Mouse (Mus musculus) spleen, postnatal 14 days (tissue): Measurements from ENCODE around the gene Ezh2.
"Not testable (repeated sequence)": the region's sequence is repeated elsewhere in the genome, so short reads cannot be mapped to it uniquely, and the experiment has no call there.

Experiments
- DNase-seq, 2 experiments: peaks; one replicate each; pipeline ENCODE4 v3.0.0; 2021 to 2022; ENCODE audit warnings: low spot score in 2 of 2

Ezh2 gene

DNA sequence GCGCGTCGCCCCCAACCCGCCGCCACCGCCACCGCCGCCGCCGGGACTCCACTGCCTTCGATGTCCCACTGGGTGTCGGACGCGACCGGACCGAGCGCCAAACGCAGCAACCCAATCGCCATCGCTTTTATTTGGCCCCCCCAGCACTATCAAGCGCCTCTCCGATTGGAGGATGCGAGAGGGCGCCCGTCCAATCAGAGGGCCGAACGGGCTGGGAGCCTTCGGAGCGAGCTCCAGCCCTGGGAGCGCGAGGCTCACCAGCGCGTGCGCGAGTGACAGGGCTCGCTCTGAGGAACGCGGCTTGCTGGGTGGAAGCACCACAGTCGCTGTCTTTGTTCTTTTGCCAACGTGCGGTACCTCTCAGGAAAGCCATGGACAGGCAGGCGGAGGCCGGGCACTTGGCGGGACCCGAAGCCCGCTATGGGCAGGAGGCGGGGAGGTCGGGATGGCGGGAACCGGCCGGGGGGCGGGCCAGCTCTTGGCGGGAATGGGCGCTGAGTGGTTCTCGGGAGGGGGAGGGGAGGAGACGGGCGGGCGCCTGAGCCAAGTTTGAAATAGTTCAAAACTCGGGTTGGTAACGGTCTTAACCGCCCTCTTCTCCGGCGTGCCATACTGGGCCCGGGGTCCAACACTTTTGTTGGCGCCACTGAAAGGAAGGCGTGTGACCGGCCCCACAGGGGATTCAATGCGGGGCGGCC, at the start of gene Ezh2:
Ezh2 (minus strand) TSS at position 416 of the 698 bp plus-strand sequence.
- DNase-seq: peak; percentile 93 to 95

DNA sequence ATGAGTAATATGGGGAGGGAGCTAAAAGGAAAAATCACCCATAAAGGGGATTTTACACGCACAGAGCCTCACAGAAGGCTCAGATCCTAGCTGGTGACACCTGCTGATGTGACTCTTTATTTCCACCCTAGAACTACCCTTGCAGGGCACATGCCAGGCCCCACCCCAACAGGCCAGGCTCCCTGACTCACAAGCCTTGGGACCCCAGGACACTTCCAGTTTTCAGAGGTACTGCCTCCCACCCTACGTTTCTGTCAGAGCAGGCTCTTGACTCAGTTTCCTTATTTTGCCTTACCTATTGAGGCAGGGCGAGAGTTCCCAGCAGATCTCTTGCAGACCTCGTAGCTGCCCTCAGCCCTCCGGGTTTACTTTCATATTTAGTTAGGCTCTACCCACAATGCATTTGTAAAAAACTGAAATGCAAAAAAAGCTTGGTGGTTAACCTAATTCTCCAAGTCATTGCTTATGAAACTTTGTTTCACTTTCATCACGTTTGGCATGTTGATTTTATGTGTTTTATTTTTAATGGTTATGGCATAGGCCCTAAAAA, 41.5 kb upstream of the Ezh2 start:
- DNase-seq: peak; percentile 17 to 25

DNA sequence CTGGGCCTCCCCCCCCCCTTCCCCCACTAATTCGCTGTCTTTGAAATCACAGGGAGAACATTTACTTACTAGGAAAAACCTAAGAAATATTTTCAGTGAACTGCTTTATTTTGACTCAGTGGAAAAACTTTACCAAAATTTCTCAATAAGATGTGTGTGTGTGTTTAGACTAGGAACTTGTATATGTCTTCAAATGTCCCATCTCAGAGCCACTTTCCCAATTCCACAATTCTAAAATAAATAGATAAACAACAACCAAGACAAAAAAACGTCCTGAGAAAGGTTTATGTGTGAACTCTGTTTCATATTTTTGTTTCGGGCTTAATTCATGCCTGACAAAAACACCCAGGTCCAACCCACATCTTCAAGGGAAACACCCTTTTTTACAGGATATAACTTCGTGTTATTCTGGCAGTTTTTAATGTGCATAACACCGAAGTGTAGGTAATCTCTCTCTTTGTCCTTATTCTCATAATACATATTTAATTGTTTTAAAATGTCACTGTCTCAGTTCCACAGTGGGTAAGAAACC, 40.9 kb upstream of the Ezh2 start:
- no peak for DNase-seq

DNA sequence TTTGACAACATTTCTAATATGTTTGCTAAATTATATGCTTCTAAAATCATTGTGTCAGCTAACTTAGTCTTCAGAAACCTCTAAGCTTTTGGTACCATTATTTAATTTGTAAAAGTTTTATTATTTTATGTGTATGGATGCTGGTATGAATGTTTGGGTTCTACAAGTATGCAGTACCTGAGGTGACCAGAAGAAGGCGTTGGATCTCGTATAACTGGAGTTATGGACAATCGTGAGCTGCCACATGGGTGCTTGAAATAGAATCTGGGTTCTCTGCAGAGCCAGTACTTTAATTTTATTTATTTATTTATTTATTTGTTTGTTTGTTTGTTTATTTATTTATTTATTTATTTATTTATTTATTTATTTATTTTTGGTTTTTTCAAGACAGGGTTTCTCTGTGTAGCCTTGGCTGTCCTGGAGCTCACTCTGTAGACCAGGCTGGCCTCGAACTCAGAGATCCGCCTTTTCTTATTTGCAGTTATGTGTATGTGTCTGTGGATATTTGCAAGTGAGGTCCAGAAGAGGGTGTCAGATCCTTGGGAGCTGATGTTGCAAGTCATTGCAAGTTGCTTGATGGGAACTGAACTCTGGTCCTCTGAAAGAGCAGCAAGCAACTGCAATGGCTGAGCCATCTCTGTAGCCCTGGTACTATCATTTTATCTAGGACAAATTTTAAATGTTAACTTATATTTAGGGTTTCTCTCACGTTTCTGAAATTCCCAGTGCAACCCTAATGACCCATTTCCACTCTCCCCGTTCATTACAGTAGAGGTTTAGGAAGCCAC, 40.3 kb upstream of the Ezh2 start:
- no peak for DNase-seq

DNA sequence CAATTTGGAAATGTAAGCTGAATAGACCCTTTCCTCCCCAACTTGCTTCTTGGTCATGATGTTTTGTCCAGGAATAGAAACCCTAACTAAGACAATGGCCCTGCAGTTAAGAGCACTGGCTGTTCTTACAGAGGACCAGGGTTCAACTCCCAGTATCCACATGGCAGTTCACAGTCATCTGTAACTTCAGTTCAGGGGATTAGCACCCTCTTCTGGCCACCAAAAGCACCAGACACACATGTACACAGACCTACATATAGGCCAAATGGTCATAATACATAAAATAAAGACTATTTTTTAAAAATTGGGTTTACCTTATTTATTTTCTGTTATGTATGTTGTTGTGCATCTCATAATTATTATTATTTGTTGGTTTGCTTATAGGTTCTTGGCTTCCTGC, 38.3 kb upstream of the Ezh2 start:
- DNase-seq: peak in 1 of 2 experiments; percentile 4

DNA sequence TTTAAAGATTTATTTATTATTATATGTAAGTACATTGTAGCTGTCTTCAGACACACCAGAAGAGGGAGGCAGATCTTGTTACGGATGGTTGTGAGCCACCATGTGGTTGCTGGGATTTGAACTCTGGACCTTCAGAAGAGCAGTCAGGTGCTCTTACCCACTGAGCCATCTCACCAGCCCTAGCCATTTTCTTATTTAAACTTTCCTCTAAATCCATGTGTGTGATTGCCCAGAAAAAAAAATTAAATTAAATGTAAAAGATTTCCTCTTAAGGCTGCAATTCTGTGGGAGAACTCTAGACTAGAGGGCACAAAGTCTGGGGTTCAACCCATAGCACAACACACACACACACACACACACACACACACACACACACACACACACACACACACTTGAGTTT, 34.9 kb upstream of the Ezh2 start:
- not testable (repeated sequence) for DNase-seq

DNA sequence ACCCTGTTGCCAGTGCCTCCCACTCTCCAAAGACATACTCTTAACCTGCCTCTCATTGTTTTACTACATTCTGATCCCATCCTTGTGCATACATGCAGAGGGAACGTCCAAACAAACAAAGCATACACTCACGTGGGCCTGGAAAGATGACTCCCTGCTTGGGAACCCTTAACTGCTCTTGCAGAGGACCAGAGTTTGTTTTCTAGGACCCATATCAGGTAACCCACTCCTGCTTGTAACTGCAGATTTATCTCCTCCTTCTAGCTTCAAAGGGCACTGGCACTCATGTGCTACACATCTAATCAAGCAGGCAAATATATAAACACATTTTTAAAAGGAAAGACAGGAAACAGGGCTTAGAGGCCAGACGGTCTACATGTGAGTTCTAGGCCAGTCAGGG, 32.8 kb upstream of the Ezh2 start:
- no peak for DNase-seq

DNA sequence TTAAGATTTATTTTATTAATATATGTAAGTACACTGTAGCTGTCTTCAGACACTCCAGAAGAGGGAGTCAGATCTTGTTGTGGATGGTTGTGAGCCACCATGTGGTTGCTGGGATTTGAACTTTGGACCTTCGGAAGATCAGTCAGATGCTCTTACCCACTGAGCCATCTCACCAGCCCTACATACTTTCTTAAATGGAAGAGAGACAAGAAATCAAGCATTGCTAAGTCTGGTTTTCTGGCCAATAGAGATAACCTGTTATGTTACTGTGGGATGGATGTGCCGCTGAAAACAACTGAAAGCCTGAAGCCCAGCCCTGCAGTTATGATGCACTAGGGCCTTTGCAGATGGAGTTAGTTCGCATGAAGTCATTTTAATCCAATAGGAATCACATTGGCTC, 31.8 kb upstream of the Ezh2 start:
- not testable (repeated sequence) for DNase-seq

DNA sequence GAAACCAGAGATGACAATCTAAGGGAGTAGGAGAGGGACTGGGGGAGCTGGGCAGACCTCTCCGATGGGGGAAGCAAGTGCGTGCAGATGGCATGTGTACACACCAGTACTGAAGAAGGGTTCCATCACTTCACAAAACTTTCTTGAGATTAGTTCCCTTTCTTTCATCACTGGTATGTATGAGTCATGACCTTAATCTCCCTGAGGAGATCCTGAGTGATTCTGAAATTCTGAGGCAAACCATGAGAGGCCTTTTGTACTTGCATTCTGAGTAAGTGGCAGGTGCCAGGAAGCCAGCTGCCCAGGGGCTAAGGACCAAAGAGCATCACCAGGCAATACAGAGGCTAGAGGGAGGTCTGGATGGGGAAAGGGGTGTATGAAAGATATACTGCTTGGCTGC, 25.9 kb upstream of the Ezh2 start:
- DNase-seq: no peak

DNA sequence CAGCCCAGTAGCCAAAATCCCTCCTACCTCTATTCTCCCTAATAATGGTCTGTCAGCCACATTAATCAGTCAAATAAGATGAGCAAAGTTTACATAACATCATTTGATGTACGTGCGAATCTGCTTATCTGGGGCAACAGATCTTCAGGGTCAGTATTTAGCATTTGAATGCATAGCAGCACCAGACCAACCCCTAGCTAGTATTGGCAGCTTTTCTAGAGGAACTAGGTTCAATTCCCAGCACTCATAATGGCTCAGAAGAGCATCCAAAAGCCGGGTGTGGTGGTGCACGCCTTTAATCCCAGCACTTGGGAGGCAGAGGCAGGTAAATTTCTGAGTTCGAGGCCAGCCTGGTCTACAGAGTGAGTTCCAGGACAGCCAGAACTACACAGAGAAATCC, 13.2 kb upstream of the Ezh2 start:
- not testable (repeated sequence) for DNase-seq

DNA sequence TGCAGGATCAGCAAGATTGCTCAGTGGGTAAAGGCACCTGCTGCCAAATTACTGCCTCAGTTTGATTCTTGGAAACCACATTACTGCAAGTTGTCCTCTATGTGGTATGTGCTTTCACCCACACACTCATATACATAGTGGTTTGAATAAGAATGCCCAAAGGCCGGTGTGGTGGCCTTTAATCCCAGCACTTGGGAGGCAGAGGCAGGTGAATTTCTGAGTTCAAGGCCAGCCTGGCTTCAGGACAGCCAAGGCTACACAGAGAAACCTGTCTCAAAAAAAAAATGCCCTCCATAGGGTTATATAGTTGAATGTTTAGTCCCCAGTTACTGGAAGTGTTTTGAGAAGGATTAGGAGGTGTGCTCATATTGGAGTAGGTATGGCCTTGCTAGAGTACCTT, 6.8 kb upstream of the Ezh2 start:
- no peak for DNase-seq

DNA sequence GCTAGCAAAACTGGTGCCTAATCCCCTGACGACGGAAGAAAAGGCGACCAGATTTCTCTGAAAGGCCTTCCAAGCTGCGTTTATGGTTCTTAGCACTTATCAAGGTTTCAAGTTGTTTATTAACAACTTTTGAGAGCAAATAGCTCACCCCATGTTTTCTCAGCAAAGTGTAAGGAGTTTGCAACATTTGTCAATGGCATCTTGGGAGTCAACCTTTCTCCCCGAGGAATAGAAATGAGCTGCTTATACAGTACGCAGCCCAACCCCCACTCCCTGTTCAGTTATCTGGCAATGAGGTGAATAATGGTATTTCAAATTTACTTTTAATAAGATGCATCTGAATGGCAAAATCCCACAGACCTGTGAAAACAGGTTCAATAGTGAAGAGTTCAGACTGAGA, 555 bp upstream of the Ezh2 start:
- DNase-seq: peak; percentile 8 to 12

DNA sequence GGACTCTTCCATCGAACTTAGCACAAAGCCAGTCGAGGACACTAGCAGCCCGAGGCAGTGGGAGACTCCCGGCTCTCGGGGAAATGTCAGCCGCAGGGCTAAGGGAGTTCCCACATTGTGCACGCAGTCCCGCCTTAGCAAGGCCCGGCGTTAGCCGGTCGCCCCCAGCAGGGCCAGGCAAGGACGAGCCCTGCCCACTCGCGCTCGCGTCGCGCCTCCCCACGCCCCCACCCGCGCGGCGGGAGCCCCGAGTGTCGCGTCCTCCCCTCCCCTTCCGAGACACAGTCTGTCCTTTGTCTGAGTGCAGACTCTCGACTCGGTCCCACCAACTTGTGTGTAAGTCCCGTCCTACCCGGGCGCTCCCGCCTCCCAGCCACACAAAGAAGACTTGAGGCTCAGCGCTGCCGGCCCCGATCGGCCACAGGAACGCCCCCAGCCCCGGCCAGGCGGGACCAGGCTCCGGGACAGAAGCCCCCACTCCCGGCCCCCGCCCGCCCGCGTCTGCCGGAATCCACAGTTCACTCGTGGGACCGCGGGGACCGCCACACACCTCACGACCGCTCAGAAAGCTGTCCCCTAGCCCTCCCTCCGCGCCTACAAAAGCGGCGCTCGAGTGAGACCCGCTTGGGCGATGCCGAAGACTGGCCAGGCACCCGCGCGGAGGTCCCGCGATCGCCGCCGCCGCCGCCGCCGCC, 853 bp downstream of the Ezh2 start:
- peak; percentile 59 to 68 for DNase-seq

DNA sequence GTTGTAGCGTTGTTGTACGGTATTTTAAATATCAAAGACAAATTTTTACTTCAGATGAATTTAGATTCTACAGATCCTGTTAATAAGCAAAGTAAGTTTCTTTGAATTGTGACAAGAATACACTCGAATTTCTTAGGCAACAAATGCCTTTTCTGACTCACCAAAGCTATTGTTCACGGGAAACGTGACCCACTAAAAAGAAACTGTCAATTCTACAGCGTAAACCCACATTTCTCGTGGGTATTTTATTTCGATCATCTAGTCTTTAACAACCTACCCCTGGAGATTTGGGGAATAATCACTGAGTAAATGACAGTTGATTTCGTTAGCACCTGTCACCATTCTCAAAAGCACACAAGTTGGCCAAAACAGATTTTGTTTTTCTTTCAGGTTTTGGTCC, 1.6 kb downstream of the Ezh2 start:
- DNase-seq: no peak

DNA sequence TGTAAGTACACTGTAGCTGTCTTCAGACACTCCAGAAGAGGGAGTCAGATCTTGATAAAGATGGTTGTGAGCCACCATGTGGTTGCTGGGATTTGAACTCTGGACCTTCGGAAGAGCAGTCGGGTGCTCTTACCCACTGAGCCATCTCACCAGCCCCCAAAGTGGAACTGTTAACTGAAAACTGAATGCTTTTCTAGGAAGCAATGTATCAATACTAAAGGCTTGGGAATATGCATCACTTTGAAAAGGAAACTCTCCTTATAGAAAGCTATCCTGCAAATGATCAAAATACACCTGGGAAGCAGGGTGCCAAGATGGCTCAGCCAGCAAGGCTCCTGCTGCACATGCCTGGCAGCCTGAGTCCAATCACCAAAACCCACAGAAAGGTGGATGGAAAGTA, 7.8 kb downstream of the Ezh2 start:
- DNase-seq: not testable (repeated sequence)

DNA sequence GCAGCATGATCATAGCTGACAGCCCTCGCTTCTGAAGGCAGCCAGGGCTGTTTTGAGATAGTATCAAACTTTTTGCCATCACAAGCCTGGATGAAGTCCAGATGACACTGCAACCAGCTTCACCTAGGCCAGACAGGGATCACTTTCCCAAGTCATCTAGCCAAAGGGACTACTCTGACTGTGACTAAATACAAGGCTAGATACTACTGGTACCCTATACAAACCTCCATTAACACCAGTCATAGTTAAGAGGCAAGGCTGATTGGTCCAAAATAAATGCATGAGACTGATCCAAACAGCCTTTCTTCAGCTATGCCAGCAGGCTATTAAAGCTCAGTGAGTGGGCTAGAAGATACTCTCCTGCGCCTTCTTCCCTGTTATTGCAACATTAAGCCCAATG, 22.3 kb downstream of the Ezh2 start:
- no peak for DNase-seq

DNA sequence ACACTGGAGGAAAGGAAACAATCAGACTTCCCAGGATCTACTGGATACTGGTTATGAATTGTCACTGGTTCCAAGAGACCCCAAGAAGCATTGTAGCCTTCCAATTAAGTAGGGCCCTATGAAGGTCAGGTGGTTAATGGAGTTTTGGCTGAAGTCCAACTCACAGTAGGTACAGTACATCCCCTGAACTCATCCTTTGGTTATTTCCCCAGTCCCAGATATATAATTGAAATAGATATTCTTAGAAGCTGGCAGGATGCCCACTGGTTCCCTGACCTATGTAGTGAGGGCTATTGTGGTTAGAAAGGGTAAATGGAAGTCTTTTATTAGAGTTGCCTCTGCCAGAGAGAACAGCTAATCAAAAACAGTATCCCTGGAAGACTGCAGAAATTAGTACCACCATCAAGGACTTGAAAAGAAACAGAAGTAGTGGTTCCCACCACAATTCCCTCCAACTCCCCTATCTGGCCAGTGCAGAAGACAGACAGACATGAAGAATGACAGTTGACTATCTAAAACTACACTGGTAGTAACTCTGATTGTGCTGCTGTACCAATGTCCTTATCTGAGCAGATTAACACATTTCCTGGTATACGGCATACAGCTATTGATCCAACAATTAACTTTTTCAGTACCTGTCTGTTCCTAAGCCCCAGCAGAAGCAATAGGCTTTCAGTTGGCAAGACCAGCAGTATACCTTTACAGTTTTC, 29.7 kb downstream of the Ezh2 start:
- no peak for DNase-seq

DNA sequence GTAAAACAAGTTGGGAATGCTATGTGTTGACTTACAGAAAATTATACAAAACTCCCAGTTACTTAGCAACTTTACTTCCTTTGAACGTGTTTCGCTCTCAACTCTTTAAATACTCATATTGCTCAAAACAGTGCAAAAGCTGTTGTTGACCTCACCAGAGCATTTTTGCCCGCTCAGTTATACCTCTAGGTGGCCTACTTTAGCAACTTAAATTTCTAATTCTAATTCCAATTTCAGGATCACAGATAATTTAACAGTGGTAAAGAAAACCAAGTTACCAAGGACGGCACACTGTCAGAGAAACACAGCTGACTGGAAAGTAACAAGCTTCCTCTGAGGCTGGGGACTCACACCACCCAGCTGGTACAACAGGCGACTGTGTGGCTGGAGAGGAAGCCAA, 33.7 kb downstream of the Ezh2 start:
- no peak for DNase-seq

DNA sequence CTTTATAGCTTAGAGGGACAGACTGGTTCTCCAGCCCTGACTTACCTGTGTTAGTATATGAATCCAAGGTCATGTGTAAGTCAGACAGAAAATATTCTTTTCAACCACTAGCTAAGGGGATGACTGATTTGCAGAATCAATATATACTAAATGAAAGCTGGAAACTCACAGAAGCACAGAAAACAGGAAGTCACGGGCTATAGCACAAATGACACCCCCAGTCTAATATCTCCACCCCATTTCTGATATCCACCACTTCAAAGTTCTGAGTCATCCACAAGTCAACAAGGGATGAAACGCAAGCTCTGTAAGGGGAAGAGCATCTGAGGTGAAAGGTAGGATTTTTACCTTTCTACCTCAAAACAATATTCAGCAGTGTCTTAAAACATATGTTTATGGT, 34.3 kb downstream of the Ezh2 start:
- DNase-seq: no peak

DNA sequence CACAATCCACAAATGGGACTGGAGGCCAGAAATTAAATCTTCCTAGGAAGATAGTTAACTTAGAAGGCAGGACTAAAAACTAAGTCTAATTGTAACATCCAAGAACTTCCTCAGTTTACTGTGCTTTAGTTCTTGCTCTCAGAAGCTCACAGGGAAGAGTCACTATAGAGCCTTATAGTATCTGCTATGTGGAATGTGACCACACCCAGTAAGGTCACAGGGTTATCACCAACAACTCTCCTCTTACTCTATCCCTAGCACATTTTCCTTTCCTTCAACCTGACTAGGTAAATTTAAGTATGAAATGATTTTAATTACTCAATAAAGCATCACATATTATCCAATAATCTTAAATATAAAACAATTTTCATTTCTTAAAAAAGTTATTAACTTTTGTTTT, 34.7 kb downstream of the Ezh2 start:
- no peak for DNase-seq

DNA sequence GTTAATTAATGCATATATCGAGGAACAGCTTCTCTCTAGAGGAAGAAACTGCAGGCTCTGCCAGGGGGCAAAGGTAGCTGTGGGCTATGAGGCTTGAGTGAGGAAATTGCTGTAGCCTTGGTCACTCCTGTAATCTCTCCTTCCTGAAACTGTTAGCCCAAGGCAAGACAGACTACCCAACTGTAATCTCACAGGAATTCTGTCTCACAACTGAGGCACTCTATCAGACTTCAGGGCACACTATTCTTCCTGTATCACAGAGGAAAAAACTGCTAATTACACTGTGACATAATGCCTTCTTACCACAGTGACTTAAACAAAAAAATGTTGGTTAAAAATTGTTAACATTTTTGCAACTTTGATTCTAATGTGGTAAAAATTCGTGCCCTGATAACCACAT, 35.9 kb downstream of the Ezh2 start:
- no peak for DNase-seq

DNA sequence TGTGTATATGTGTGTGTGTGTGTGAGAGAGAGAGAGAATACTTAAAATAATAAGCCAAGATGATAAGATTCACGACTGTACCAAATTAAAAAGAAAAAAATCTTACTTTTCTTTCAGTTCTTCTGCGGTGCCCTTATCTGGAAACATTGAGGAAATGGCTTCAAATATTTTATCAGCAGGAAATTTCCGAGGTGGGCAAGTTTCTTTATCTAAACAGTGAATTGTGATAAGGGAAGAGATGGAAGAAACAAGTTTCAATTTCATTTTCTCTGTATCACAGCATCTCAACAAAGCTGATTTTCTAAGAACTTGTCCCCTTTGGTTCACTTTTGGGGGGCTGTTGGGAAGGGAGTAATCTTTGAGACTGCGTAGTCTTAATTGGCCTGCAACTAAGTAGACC, 42.9 kb downstream of the Ezh2 start:
- no peak for DNase-seq
